Mouse (Mus musculus) limb, embryonic 12.5 days (tissue): ENCODE measurements around the gene Kmt5c. TPM values are rescaled to one million over a fixed set of nuclear protein-coding genes. Genes with fewer than 3 reads are reported as not detected.

ENCODE experiments used
- ATAC-seq: fragments of 200-750 bp; cut with Nextera tagmentation; 2 replicates; pipeline ENCODE4 v1.8.0; 2017; ENCODE audit warnings: low read depth, moderate TSS enrichment; ENCODE audit not compliant: insufficient number of reproducible peaks, insufficient read depth, low FRiP score, low TSS enrichment
- H3K27ac ChIP-seq: fragments of 300-500 bp; sonication (generic); 2 replicates; pipeline ENCODE4 v1.5.1; 2016; ENCODE audit warnings: mild to moderate bottlenecking, moderate library complexity
- H3K27me3 ChIP-seq: fragments of 300-500 bp; sonication (generic); 2 replicates; pipeline ENCODE4 v1.6.1; 2016; ENCODE audit warnings: mild to moderate bottlenecking, moderate library complexity
- H3K36me3 ChIP-seq: fragments of 300-500 bp; sonication (generic); 2 replicates; pipeline ENCODE4 v1.6.1; 2016; ENCODE audit warnings: mild to moderate bottlenecking, moderate library complexity
- H3K4me1 ChIP-seq: fragments of 300-500 bp; sonication (generic); replicated peaks from 2 replicates; pipeline ENCODE4 v1.6.1; 2016
- H3K4me2 ChIP-seq: fragments of 300-500 bp; sonication (generic); 2 replicates; pipeline ENCODE4 v1.6.1; 2016; ENCODE audit warnings: mild to moderate bottlenecking, moderate library complexity
- H3K4me3 ChIP-seq: fragments of 300-500 bp; sonication (generic); replicated peaks from 2 replicates; pipeline ENCODE4 v1.5.1; 2016; ENCODE audit warnings: mild to moderate bottlenecking
- H3K9ac ChIP-seq: fragments of 300-500 bp; sonication (generic); replicated peaks from 2 replicates; pipeline ENCODE4 v1.6.1; 2016; ENCODE audit warnings: mild to moderate bottlenecking, moderate library complexity
- H3K9me3 ChIP-seq: fragments of 300-500 bp; sonication (generic); 2 replicates; pipeline ENCODE4 v1.6.1; 2016; ENCODE audit warnings: mild to moderate bottlenecking, moderate library complexity
- WGBS: fragments of 180-500 bp; shearing (Covaris S2); methylation state at CpG from one replicate; pipeline ENCODE4 v1.1.7; 2016; 5-methylcytosine and 5-hydroxymethylcytosine counted together
- polyA plus RNA-seq: library from polyadenylated mRNA; unstranded; fragments of >200 nt; fragmentation: Nextera tagmentation; extraction: Ambion mirVana; gene quantifications from 2 replicates; pipeline ENCODE4 v1.2.1, GENCODE M21; 2016

The Kmt5c gene
- 67.3 and 73.3 TPM in 2 replicates for polyA plus RNA-seq

GRCm38 (mm10) chr7:4739544-4740275 is at the start of gene Kmt5c:
TSS of gene Kmt5c (plus strand) at chr7:4740115.
- Histone ChIP-seq H3K36me3 (peaks cover 30% of the 10 kb centered on the region), H3K9me3 (no peaks in the 10 kb centered on the region), H3K27me3 (no peaks in the 10 kb centered on the region), H3K9ac (peak within 1 kb of the TSS; percentile 87), H3K4me3 (peak within 1 kb of the TSS; percentile 72), H3K27ac (peak within 1 kb of the TSS; percentile 91), H3K4me2 (peak within 1 kb of the TSS; percentile 89), H3K4me1 (peaks cover 21% of the 10 kb centered on the region)
- under 1% methylated on average over 35 of the region's 44 CpGs for WGBS
- ATAC-seq = peak; percentile 99

- Histone ChIP-seq H3K4me2 (peak within 1 kb of the TSS; percentile 84), H3K4me1 (peaks cover 8% of the 10 kb centered on the region), H3K27me3 (no peaks in the 10 kb centered on the region), H3K9me3 (no peaks in the 10 kb centered on the region), H3K36me3 (peaks cover 30% of the 10 kb centered on the region), H3K4me3 (peak within 1 kb of the TSS; percentile 99), H3K27ac (peak within 1 kb of the TSS; percentile 96), H3K9ac (peak within 1 kb of the TSS; percentile 100)
- peak; percentile 29 for ATAC-seq
- WGBS = 2% methylated on average over 10 of the region's 18 CpGs
These were observed 49.5 kb upstream of the Kmt5c start, which contains the start of gene Brsk1 for GRCm38 (mm10) chr7:4690387-4690786. TSS of gene Brsk1 (plus strand) at chr7:4690604.

DNA sequence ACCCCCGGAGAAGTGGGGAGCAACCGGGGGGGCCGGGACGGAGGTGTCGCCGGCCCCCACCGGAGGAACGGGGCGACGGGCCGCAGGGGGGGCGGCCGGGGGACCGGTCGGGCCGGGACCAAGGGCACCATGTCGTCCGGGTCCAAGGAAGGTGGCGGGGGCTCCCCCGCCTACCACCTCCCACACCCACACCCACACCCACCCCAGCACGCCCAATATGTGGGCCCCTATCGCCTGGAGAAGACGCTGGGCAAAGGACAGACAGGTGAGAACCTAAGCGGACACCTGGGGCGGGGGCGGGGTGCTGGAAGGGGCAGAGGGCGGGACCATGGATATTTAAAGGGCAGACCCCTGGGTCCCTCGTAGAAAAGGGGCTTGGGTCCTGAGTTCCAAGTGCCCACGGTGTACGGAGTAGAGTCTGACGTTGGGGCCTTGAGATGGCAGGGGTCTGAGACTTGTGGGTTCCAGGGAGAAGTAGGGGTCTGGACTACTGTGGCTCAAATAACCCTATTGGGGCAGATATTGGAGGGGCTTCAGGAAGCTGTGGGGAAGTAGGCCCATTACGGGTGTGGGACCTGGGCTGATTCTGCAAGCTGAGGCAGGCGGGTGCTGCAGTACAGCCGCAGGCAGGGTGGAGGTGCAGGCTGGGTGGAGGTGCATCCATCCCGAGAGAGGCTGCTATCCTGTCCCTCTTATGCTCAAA is 48.8 kb upstream of the Kmt5c start:
- no peaks in the 10 kb centered on the region for H3K9me3 ChIP-seq
- H3K4me3 ChIP-seq = peak overlapping the region; percentile 99
- peak overlapping the region; percentile 84 for H3K4me2 ChIP-seq
- H3K36me3 ChIP-seq = peaks cover 37% of the 10 kb centered on the region
- peak; percentile 61; the same call in 1 of the 2 replicates for ATAC-seq
- H3K27ac ChIP-seq = peak overlapping the region; percentile 96
- peaks cover 8% of the 10 kb centered on the region for H3K4me1 ChIP-seq
- H3K9ac ChIP-seq = peak overlapping the region; percentile 100
- WGBS = 4% methylated on average over 32 of the region's 35 CpGs
- no peaks in the 10 kb centered on the region for H3K27me3 ChIP-seq

DNA sequence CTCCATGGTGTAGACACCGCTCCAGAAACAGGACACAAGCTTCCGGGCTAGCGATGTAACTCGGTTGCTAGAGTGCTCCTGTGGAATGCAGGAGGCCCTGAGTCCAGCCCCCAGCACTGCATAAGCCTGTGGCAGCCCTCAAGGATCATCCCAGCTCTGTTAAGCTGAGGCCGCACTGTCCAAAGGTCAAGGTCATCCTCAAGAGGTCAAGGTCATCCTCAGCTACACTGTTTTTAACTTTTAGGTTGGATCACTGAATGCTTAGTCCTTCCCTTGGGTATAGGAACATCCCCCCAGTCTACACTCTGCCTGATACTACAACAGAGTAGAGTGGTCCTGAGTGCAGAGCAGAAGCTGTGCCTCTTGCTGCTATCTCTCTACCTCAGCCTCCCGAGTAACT is 46.9 kb upstream of the Kmt5c start:
- Histone ChIP-seq H3K4me3 (no peak overlapping the region), H3K4me2 (no peak overlapping the region), H3K27ac (no peak overlapping the region), H3K4me1 (peaks cover 8% of the 10 kb centered on the region), H3K9ac (no peak overlapping the region), H3K36me3 (peaks cover 54% of the 10 kb centered on the region), H3K9me3 (no peaks in the 10 kb centered on the region), H3K27me3 (no peaks in the 10 kb centered on the region)
- WGBS = 91% methylated on average over 6 of the region's 6 CpGs
- no peak for ATAC-seq

DNA sequence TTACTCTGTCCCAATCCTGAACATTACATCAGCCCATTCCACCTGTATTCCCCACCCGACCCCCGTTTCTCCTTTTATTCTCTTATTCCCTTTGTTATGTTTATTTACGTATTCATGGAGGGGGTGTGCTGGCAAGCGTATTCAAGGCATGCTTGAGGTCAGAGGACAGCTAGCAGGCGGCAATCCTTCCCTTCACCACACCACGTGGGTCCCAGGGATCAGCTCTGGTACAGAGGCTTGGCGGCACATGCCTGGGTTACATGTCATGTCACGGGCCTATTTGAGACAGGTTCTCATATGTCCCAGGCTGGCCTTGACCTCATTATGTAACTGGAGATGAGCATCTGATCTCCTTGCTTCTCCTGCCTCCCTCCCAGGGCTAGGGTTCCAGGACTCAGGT is 37.6 kb upstream of the Kmt5c start:
- no peaks in the 10 kb centered on the region for H3K9me3 ChIP-seq
- WGBS = 63% methylated on average over 8 of the region's 8 CpGs
- H3K27ac ChIP-seq = no peak overlapping the region
- no peaks in the 10 kb centered on the region for H3K27me3 ChIP-seq
- no peak overlapping the region for H3K9ac ChIP-seq
- peaks cover 93% of the 10 kb centered on the region for H3K36me3 ChIP-seq
- H3K4me3 ChIP-seq = no peak overlapping the region
- no peak overlapping the region for H3K4me2 ChIP-seq
- no peaks in the 10 kb centered on the region for H3K4me1 ChIP-seq
- no peak for ATAC-seq

DNA sequence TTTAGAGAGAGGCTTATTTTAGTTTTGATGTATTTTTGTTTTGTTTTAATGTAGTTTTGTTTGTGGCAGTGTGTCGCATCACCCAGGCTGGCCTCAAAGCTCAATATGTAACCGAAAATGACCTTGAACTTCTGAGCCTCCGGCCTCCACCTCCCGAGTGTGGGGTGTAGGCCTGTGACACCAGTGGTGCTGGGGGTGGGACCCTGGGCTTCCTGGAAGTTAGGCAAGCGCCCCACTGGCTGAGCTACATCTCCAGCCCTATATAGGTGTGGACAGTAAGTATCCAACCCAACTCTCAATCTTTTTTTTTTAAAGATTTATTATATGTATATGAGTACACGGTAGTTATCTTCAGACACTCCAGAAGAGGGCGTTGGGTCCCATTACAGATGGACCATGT is 36.7 kb upstream of the Kmt5c start:
- Histone ChIP-seq H3K9me3 (no peaks in the 10 kb centered on the region), H3K36me3 (peaks cover 93% of the 10 kb centered on the region), H3K4me1 (no peaks in the 10 kb centered on the region), H3K9ac (no peak overlapping the region), H3K4me2 (no peak overlapping the region), H3K27ac (no peak overlapping the region), H3K4me3 (no peak overlapping the region), H3K27me3 (no peaks in the 10 kb centered on the region)
- ATAC-seq = no peak
- WGBS = 97% methylated on average over 7 of the region's 7 CpGs

DNA sequence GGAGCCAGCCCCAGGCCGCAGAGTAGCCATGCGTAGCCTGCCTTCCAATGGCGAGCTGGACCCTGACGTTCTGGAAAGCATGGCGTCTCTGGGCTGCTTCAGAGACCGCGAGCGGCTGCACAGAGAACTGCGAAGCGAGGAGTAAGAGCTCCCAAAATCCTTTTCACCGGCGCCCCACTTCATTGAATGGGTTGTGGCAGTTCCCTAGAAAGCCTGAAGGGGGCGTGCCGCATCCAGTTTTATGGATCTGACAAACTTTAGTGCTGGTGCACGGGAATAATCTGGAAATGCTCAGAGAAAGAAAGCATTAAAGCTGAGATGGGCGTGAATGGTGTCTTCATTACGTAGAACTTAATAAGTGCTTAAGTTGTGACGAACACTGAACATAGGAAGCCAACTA is 34.8 kb upstream of the Kmt5c start:
- Histone ChIP-seq H3K4me3 (no peak overlapping the region), H3K27me3 (no peaks in the 10 kb centered on the region), H3K27ac (no peak overlapping the region), H3K36me3 (peaks cover 94% of the 10 kb centered on the region), H3K4me1 (no peaks in the 10 kb centered on the region), H3K9me3 (no peaks in the 10 kb centered on the region), H3K9ac (no peak overlapping the region), H3K4me2 (no peak overlapping the region)
- WGBS = 45% methylated on average over 18 of the region's 18 CpGs
- ATAC-seq = no peak

GRCm38 (mm10) chr7:4712594-4712993 is 27.3 kb upstream of the Kmt5c start:
- peaks cover 95% of the 10 kb centered on the region for H3K36me3 ChIP-seq

GRCm38 (mm10) chr7:4716955-4717354 is 23.0 kb upstream of the Kmt5c start:
- Histone ChIP-seq H3K9me3 (no peaks in the 10 kb centered on the region), H3K4me3 (no peak overlapping the region), H3K4me2 (no peak overlapping the region), H3K36me3 (peaks cover 56% of the 10 kb centered on the region), H3K27ac (no peak overlapping the region), H3K27me3 (no peaks in the 10 kb centered on the region), H3K9ac (no peak overlapping the region), H3K4me1 (no peaks in the 10 kb centered on the region)
- no peak for ATAC-seq
- WGBS = 76% methylated on average over 6 of the region's 6 CpGs

More at GRCm38 (mm10) chr7:4712594-4712993, 27.3 kb upstream of the Kmt5c start:
- Histone ChIP-seq H3K9ac (no peak overlapping the region), H3K9me3 (no peaks in the 10 kb centered on the region), H3K27ac (no peak overlapping the region), H3K4me2 (no peak overlapping the region), H3K4me3 (no peak overlapping the region), H3K4me1 (no peaks in the 10 kb centered on the region), H3K27me3 (no peaks in the 10 kb centered on the region)
- 84% methylated on average over 3 of the region's 3 CpGs for WGBS
- ATAC-seq = no peak

DNA sequence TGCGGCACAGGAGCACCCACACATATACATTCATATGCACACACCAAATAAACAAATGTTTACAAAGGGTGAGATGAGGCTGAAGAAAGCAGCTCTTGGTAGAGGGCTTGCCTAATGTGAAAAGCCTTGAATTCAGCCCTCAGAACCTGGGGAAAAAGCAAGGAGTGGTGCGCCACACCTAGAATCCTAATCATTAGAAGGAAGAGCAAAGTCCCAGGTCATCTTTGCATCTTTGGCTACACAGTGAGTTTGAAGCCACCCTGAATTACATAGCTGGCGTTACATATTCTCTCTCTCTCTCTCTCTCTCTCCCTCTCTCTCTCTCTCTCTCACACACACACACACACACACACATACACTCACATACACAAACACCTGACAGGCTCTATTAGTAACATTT is 20.6 kb upstream of the Kmt5c start:
- WGBS = 85% methylated on average over 3 of the region's 3 CpGs
- Histone ChIP-seq H3K9ac (no peak overlapping the region), H3K27ac (no peak overlapping the region), H3K4me2 (no peak overlapping the region), H3K4me3 (no peak overlapping the region), H3K27me3 (no peaks in the 10 kb centered on the region), H3K9me3 (no peaks in the 10 kb centered on the region), H3K4me1 (no peaks in the 10 kb centered on the region), H3K36me3 (peaks cover 32% of the 10 kb centered on the region)
- no peak for ATAC-seq

GRCm38 (mm10) chr7:4723508-4723907 is 16.4 kb upstream of the Kmt5c start:
- Histone ChIP-seq H3K27me3 (no peaks in the 10 kb centered on the region), H3K27ac (no peak overlapping the region), H3K9me3 (no peaks in the 10 kb centered on the region), H3K36me3 (no peaks in the 10 kb centered on the region), H3K9ac (0 out of 2 replicates have a peak overlapping the region, but pooled peaks have one; percentile 42), H3K4me2 (peak overlapping the region; percentile 51), H3K4me3 (peak overlapping the region; percentile 24; the same call in 1 of the 2 replicates), H3K4me1 (no peaks in the 10 kb centered on the region)
- WGBS = 40% methylated on average over 12 of the region's 12 CpGs
- peak; percentile 34; the same call in 1 of the 2 replicates for ATAC-seq
